Mouse (Mus musculus) midbrain, embryonic 10.5 days (tissue): ENCODE results near the gene Alpk3. TPM values are rescaled to one million over a fixed set of nuclear protein-coding genes. Genes with fewer than 3 reads are reported as not detected.

Experiments
- DNase-seq: peaks from one replicate; pipeline ENCODE4 v3.0.0-alpha.2; 2017; ENCODE audit warnings: low spot score
- H3K27ac ChIP-seq: fragments of 300-500 bp; sonication (generic); replicated peaks from 2 replicates; pipeline ENCODE4 v1.5.1; 2016; ENCODE audit warnings: mild to moderate bottlenecking
- H3K27me3 ChIP-seq: fragments of 300-500 bp; sonication (generic); 2 replicates; pipeline ENCODE4 v1.6.1; 2016; ENCODE audit warnings: low read depth, mild to moderate bottlenecking; ENCODE audit not compliant: poor library complexity, severe bottlenecking
- H3K36me3 ChIP-seq: fragments of 300-500 bp; sonication (generic); 2 replicates; pipeline ENCODE4 v1.6.1; 2016; ENCODE audit warnings: mild to moderate bottlenecking, moderate library complexity
- H3K4me1 ChIP-seq: fragments of 300-500 bp; sonication (generic); 2 replicates; pipeline ENCODE4 v1.6.1; 2016
- H3K4me3 ChIP-seq: fragments of 300-500 bp; sonication (generic); 2 replicates; pipeline ENCODE4 v1.5.1; 2016; ENCODE audit warnings: mild to moderate bottlenecking, moderate library complexity
- H3K9me3 ChIP-seq: fragments of 300-500 bp; sonication (generic); replicated peaks from 2 replicates; pipeline ENCODE4 v1.6.1; 2016; ENCODE audit warnings: mild to moderate bottlenecking
- WGBS: fragments of 180-500 bp; shearing (Covaris S2); methylation state at CpG from one replicate; pipeline ENCODE4 v1.1.7; 2016; 5-methylcytosine and 5-hydroxymethylcytosine counted together
- polyA plus RNA-seq: library from polyadenylated mRNA; unstranded; fragments of >200 nt; fragmentation: Nextera tagmentation; extraction: Ambion mirVana; gene quantifications from 2 replicates; pipeline ENCODE4 v1.2.1, GENCODE M21; 2016

Gene Alpk3
- polyA plus RNA-seq, result 0.05 and 0.09 TPM in 2 replicates

DNA sequence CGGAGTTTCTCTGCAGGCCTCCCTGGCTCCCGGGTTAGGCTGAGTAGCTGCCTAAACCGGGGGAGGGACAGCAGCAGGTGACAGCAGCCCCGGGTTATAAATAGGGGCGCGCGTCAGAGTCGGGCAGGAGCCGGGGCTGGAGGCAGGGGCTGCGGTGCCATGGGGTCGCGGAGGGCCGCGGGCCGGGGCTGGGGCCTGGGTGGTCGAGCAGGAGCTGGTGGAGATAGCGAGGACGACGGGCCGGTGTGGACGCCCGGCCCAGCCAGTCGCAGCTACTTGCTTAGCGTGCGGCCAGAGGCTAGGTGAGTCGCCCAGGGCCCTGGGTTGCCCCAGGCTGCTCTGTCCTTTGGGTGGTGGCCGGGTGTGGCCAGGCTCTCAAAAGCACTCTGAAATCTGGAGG lies at the start of gene Alpk3:
Gene Alpk3 (plus strand): TSS at position 130 of the 400 bp plus-strand sequence.
- H3K27ac ChIP-seq, result peak within 1 kb of the TSS; percentile 64
- no peak for DNase-seq
- H3K27me3 ChIP-seq, result no peaks in the 10 kb centered on the region
- H3K4me1 ChIP-seq, result peaks cover 10% of the 10 kb centered on the region
- H3K4me3 ChIP-seq, result no peak within 1 kb of the TSS
- no peaks in the 10 kb centered on the region for H3K9me3 ChIP-seq
- H3K36me3 ChIP-seq, result no peaks in the 10 kb centered on the region
- WGBS, result 39% methylated on average over 27 of the region's 27 CpGs

DNA sequence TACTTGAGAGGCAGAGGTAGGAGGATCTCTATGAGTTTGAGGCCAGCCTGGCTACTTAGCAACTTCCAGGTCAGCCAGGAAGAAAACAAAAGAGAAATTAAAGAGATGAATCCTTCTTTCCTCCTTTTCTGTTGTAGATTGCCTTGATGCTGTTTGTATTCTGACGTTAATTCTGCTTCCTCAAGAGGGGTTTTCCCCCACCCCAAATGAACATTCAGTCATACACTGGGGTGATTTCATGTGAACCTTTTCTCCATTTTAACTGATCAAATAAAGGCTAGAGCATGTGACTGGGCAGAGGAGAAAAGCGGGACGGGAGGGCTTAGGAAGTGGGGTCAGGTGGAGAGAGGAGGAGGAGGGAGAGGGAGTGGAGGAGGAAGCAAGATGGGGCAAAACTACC lies 49.1 kb upstream of the Alpk3 start:
- H3K36me3 ChIP-seq, result peaks cover 31% of the 10 kb centered on the region
- WGBS, result 85% methylated on average over 3 of the region's 3 CpGs

GRCm38 (mm10) chr7:81011576-81011975 lies 45.8 kb upstream of the Alpk3 start:
- WGBS, result 87% methylated on average over 3 of the region's 3 CpGs
- Histone ChIP-seq H3K36me3 (peaks cover 31% of the 10 kb centered on the region), H3K27me3 (no peaks in the 10 kb centered on the region), H3K4me1 (no peaks in the 10 kb centered on the region), H3K4me3 (no peak overlapping the region), H3K27ac (no peak overlapping the region), H3K9me3 (no peaks in the 10 kb centered on the region)
- DNase-seq, result no peak

More for the DNA sequence above, 49.1 kb upstream of the Alpk3 start:
- no peaks in the 10 kb centered on the region for H3K9me3 ChIP-seq
- no peak overlapping the region for H3K27ac ChIP-seq
- H3K4me1 ChIP-seq, result no peaks in the 10 kb centered on the region
- H3K27me3 ChIP-seq, result no peaks in the 10 kb centered on the region
- H3K4me3 ChIP-seq, result no peak overlapping the region
- DNase-seq, result no peak

DNA sequence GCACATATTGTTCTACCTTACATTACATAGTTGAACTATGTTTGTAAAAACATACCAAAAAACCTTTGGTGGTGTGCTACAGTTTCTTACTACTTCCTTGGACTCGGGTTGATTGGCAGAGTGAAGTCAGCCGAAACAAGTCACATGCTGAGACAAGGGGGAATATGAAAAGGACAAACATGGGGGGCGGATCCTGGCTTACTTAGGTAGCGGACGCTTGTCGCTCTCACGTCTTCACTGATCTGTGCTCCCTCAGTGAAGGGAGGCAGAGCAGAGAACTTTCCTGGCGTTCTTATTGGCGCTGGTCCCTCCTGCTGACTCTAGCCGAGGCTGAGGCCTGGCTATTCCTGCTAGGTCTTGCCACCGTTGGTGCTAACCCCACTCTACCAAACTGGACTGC lies 37.1 kb upstream of the Alpk3 start:
- no peak for DNase-seq

DNA sequence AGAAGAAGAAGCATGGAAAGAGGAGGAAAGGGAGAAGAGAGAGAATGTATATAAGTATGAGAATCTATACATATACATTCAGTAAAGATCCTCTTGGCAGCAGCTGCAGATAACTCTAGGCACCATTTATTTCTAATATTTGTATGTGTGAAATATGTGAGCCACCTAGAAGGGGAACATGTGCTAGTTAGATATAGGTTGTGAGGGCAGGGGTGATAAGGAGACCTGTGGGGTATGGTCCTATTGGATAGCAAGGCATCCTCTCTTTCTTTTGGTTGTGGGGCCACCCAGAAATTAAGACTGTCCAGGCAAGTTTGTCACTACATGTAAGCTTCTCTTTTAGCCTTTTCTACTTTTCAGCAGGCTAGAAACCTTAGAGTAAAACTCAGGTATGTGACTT lies 34.7 kb upstream of the Alpk3 start:
- Histone ChIP-seq H3K27ac (no peak overlapping the region), H3K36me3 (peaks cover 56% of the 10 kb centered on the region), H3K4me3 (no peak overlapping the region), H3K27me3 (no peaks in the 10 kb centered on the region), H3K4me1 (no peaks in the 10 kb centered on the region), H3K9me3 (no peaks in the 10 kb centered on the region)
- DNase-seq, result no peak

More for the DNA sequence above, 37.1 kb upstream of the Alpk3 start:
- WGBS, result 51% methylated on average over 11 of the region's 11 CpGs
- Histone ChIP-seq H3K36me3 (peaks cover 39% of the 10 kb centered on the region), H3K9me3 (no peaks in the 10 kb centered on the region), H3K4me3 (no peak overlapping the region), H3K27ac (no peak overlapping the region), H3K27me3 (no peaks in the 10 kb centered on the region), H3K4me1 (no peaks in the 10 kb centered on the region)

DNA sequence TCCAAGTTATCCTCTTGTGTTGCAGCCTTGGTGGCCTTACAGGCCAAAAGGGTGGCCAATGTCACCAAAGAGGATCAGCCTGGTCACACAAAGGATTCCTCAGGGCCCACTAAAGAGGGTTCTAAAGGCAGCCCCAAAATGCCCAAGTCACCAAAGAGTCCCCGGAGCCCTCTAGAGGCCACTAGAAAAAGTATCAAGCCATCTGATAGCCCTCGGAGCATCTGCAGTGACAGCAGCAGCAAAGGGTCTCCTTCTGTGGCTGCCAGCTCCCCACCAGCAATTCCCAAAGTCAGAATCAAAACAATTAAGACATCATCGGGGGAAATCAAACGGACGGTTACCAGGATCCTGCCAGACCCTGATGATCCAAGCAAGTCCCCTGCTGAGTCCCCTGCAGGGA lies 33.3 kb upstream of the Alpk3 start:
- no peak for DNase-seq
- no peaks in the 10 kb centered on the region for H3K9me3 ChIP-seq
- WGBS, result 69% methylated on average over 5 of the region's 5 CpGs
- no peaks in the 10 kb centered on the region for H3K4me1 ChIP-seq
- H3K27ac ChIP-seq, result no peak overlapping the region
- H3K4me3 ChIP-seq, result no peak overlapping the region
- H3K36me3 ChIP-seq, result peaks cover 62% of the 10 kb centered on the region
- no peaks in the 10 kb centered on the region for H3K27me3 ChIP-seq

GRCm38 (mm10) chr7:81024651-81025050 lies 32.7 kb upstream of the Alpk3 start:
- no peak overlapping the region for H3K4me3 ChIP-seq
- DNase-seq, result no peak
- no peaks in the 10 kb centered on the region for H3K4me1 ChIP-seq
- 94% methylated on average over 9 of the region's 9 CpGs for WGBS
- peaks cover 67% of the 10 kb centered on the region for H3K36me3 ChIP-seq
- H3K27me3 ChIP-seq, result no peaks in the 10 kb centered on the region
- H3K9me3 ChIP-seq, result no peaks in the 10 kb centered on the region
- no peak overlapping the region for H3K27ac ChIP-seq

DNA sequence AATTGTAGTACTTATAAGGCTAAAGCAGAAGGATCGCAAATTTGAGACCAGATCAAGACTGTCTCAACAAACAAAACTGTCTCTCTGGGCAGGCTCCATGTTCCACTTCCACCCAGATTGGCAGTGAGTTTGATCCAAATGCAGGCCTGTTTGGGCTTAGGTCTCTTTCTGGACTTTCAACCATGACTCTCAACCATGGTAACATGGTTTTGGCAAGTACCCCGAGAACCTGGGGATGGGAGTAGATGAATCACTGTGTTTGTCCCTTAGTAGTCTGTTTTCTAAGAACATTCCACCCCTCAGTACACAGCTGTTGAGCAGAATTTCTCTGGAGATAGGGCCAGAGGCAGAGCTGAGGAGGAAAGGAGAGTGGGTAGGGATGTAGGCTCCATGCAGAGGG lies 31.6 kb upstream of the Alpk3 start:
- 98% methylated on average over 2 of the region's 2 CpGs for WGBS
- H3K27me3 ChIP-seq, result no peaks in the 10 kb centered on the region
- no peak for DNase-seq
- no peaks in the 10 kb centered on the region for H3K9me3 ChIP-seq
- H3K36me3 ChIP-seq, result peaks cover 78% of the 10 kb centered on the region
- no peak overlapping the region for H3K27ac ChIP-seq
- H3K4me3 ChIP-seq, result no peak overlapping the region
- H3K4me1 ChIP-seq, result no peaks in the 10 kb centered on the region

GRCm38 (mm10) chr7:81039711-81040110 lies 17.7 kb upstream of the Alpk3 start:
- Histone ChIP-seq H3K27me3 (no peaks in the 10 kb centered on the region), H3K4me3 (no peak overlapping the region), H3K9me3 (no peaks in the 10 kb centered on the region), H3K4me1 (no peaks in the 10 kb centered on the region), H3K27ac (no peak overlapping the region), H3K36me3 (peaks cover 88% of the 10 kb centered on the region)
- no peak for DNase-seq
- WGBS, result 81% methylated on average over 2 of the region's 2 CpGs

DNA sequence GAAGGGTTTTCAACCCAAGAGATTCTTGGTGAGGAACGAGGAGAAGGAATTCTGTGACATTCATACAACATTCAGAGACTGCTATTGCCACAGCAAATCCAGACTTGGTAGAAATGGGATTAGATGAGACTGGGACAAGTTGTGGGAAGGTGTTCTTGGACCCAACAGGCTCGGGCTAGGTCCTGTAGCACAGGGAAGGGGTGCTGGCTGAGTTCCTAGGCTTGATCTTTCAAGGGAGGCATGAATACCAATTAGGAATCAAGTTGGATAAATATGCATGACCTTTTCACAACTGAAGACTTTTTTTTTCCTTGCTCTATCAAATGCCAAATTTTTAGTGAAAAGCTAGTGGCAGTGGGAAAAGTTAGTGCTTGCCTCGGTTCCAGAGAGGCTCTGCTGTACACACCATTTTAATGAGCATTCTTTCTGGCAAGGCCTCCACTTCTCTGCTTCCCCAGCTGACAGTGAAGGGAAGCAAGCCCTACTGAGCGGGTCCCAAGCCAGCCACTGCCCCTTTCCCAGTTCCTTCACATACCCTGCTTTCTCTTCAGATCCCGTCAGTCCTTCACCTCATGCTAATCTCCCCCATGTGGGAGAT lies 14.3 kb upstream of the Alpk3 start:
- no peaks in the 10 kb centered on the region for H3K9me3 ChIP-seq
- no peak overlapping the region for H3K27ac ChIP-seq
- H3K36me3 ChIP-seq, result peaks cover 62% of the 10 kb centered on the region
- H3K4me3 ChIP-seq, result no peak overlapping the region
- no peak for DNase-seq
- WGBS, result 90% methylated on average over 5 of the region's 5 CpGs
- no peaks in the 10 kb centered on the region for H3K4me1 ChIP-seq
- no peaks in the 10 kb centered on the region for H3K27me3 ChIP-seq

- DNase-seq, result no peak
- H3K27me3 ChIP-seq, result no peaks in the 10 kb centered on the region
- H3K9me3 ChIP-seq, result no peaks in the 10 kb centered on the region
- H3K36me3 ChIP-seq, result peaks cover 15% of the 10 kb centered on the region
- no peak overlapping the region for H3K27ac ChIP-seq
- WGBS, result 88% methylated on average over 3 of the region's 3 CpGs
- no peak overlapping the region for H3K4me3 ChIP-seq
- H3K4me1 ChIP-seq, result no peaks in the 10 kb centered on the region
Observed at GRCm38 (mm10) chr7:81047847-81048246, 9.6 kb upstream of the Alpk3 start.

- peaks cover 8% of the 10 kb centered on the region for H3K36me3 ChIP-seq
- H3K4me1 ChIP-seq, result no peaks in the 10 kb centered on the region
- WGBS, result 80% methylated on average over 2 of the region's 2 CpGs
- H3K27ac ChIP-seq, result no peak overlapping the region
- no peak for DNase-seq
- no peak overlapping the region for H3K4me3 ChIP-seq
- no peaks in the 10 kb centered on the region for H3K9me3 ChIP-seq
- H3K27me3 ChIP-seq, result no peaks in the 10 kb centered on the region
Observed at GRCm38 (mm10) chr7:81048513-81048912, 8.9 kb upstream of the Alpk3 start.

DNA sequence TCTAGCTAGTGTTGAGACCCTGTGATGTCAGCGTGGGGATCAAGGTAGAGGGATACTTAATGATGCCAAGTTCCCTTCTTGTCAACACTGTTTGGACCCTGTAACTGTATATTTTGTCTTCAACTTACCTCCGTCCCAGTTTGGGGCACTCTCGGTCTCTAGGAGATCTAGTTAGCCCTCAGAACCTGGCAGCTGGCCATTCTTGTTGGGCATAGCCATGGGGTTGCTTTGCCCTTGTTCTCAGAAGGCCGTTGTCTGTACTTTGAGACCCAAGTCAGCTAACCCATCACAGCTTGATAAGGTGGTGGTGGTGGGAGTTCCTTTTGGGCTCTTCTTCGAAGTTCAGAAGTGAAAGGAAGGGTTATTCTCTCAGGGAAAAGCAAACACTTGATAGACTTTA lies 7.4 kb upstream of the Alpk3 start:
- Histone ChIP-seq H3K4me1 (no peaks in the 10 kb centered on the region), H3K27ac (no peak overlapping the region), H3K9me3 (no peaks in the 10 kb centered on the region), H3K4me3 (no peak overlapping the region), H3K36me3 (no peaks in the 10 kb centered on the region), H3K27me3 (no peaks in the 10 kb centered on the region)
- no peak for DNase-seq
- WGBS, result 90% methylated on average over 5 of the region's 5 CpGs
